Mouse (Mus musculus) neutrophil, adult 65 days (primary cell): Measurements from ENCODE around the gene Samd4. TPM values are rescaled to one million over a fixed set of nuclear protein-coding genes. Genes with fewer than 3 reads are reported as not detected.

ENCODE experiments used
- total RNA-seq: library from RNA; stranded (reverse); gene quantifications from 2 replicates; pipeline ENCODE4 v1.2.4, GENCODE M21; 2023

Samd4 gene
- 0.19 and 1.2 TPM in 2 replicates for total RNA-seq

DNA sequence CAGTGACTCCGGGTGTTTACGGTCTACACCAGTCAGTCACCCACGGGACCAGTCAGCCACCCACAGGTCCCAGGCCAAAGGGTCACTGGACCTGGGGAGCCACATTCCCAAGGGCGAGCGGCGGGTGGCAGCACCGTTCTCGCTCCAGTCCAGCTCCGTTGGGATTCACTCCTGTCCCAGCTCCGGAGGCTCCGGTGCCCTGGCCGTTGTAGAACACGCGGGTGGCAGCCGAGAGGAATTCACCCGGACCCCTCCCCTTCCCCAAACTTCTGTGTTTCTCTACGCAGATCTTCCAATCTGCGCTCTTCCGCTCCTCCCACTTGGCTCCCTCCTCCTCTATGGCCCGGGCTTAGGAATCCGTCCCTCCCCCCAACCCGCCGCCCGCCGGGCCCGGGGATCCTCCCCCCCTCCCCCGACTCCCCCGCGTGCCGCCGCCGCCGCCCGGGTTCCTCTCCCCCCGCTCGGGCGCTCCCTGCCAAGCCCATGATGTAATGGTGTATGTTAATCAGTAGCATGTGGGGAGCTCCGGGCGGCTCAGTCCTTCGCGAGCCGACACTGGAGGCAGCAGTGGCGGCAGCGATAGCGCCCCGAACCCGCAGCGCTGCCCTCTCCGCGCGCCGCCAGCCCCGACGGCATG, at the start of gene Samd4:
Samd4 (plus strand) TSS at position 424 of the 637 bp plus-strand sequence.

Other genes starting within 250 kb of the Samd4 start
- 29.7 and 35.2 TPM in 2 replicates for gene Cdkn3, start 122.3 kb upstream of the Samd4 start, total RNA-seq
- gene Cnih1, start 94.4 kb upstream of the Samd4 start, total RNA-seq = 20.4 and 20.6 TPM in 2 replicates
- gene Gmfb, start 60.6 kb upstream of the Samd4 start, total RNA-seq = 94.4 and 122 TPM in 2 replicates
- 32.6 and 34.1 TPM in 2 replicates for gene Cgrrf1, start 50.7 kb upstream of the Samd4 start, total RNA-seq